Mouse (Mus musculus): Measurements from ENCODE around the gene Dner.

Gene Dner

GRCm38 (mm10) chr1:84525514-84525913 is 170.5 kb downstream of the Dner start:
- no peak for DNase-seq (ENCODE audit: low read depth)

- no peak for DNase-seq (ENCODE audit: low read depth)
Measured at GRCm38 (mm10) chr1:84524413-84524812, 171.6 kb downstream of the Dner start.

- no peak for DNase-seq (ENCODE audit: low read depth)
Measured at GRCm38 (mm10) chr1:84522963-84523280, 173.1 kb downstream of the Dner start.

GRCm38 (mm10) chr1:84522256-84522962 is 173.6 kb downstream of the Dner start:
- DNase-seq (ENCODE audit: low read depth): no peak

GRCm38 (mm10) chr1:84518347-84518746 is 177.7 kb downstream of the Dner start:
- no peak for DNase-seq (ENCODE audit: low read depth)

- no peak for DNase-seq (ENCODE audit: low read depth)
Measured at GRCm38 (mm10) chr1:84513201-84513600, 182.8 kb downstream of the Dner start.

- no peak for DNase-seq (ENCODE audit: low read depth)
Measured at GRCm38 (mm10) chr1:84508510-84508909, 187.5 kb downstream of the Dner start.

- no peak for DNase-seq (ENCODE audit: low read depth)
Measured at GRCm38 (mm10) chr1:84507568-84507967, 188.5 kb downstream of the Dner start.

GRCm38 (mm10) chr1:84506984-84507546 is 189.0 kb downstream of the Dner start:
- DNase-seq (ENCODE audit: low read depth): no peak

GRCm38 (mm10) chr1:84500673-84501072 is 195.3 kb downstream of the Dner start:
- no peak for DNase-seq (ENCODE audit: low read depth)

GRCm38 (mm10) chr1:84491732-84492131 is 204.3 kb downstream of the Dner start:
- DNase-seq (ENCODE audit: low read depth): no peak

- no peak for DNase-seq (ENCODE audit: low read depth)
Measured at GRCm38 (mm10) chr1:84488546-84488945, 207.5 kb downstream of the Dner start.

- DNase-seq (ENCODE audit: low read depth): no peak
Measured at GRCm38 (mm10) chr1:84485066-84485465, 211.0 kb downstream of the Dner start.

- no peak for DNase-seq (ENCODE audit: low read depth)
Measured at GRCm38 (mm10) chr1:84484577-84484976, 211.4 kb downstream of the Dner start.

GRCm38 (mm10) chr1:84479976-84480375 is 216.0 kb downstream of the Dner start:
- no peak for DNase-seq (ENCODE audit: low read depth)

- no peak for DNase-seq (ENCODE audit: low read depth)
Measured at GRCm38 (mm10) chr1:84474274-84474673, 221.7 kb downstream of the Dner start.

GRCm38 (mm10) chr1:84472260-84472659 is 223.8 kb downstream of the Dner start:
- DNase-seq (ENCODE audit: low read depth): no peak

GRCm38 (mm10) chr1:84470342-84470741 is 225.7 kb downstream of the Dner start:
- peak; percentile 20 for DNase-seq (ENCODE audit: low read depth)

GRCm38 (mm10) chr1:84467664-84468063 is 228.4 kb downstream of the Dner start:
- no peak for DNase-seq (ENCODE audit: low read depth)

- no peak for DNase-seq (ENCODE audit: low read depth)
Measured at GRCm38 (mm10) chr1:84464761-84465160, 231.3 kb downstream of the Dner start.

- DNase-seq (ENCODE audit: low read depth): no peak
Measured at GRCm38 (mm10) chr1:84463976-84464662, 231.9 kb downstream of the Dner start.

GRCm38 (mm10) chr1:84449566-84450278 is 246.3 kb downstream of the Dner start:
- DNase-seq (ENCODE audit: low read depth): peak; percentile 41

GRCm38 (mm10) chr1:84443640-84444039 is 252.4 kb downstream of the Dner start:
- DNase-seq (ENCODE audit: low read depth): no peak
